Mouse (Mus musculus) fat pad, adult 2 months (tissue): Measurements from ENCODE around the gene Dpy30.

ENCODE experiments used
- DNase-seq: peaks from one replicate; pipeline ENCODE4 v3.0.0-alpha.2; 2011; ENCODE audit warnings: low read depth, low spot score; ENCODE audit errors: extremely low read depth

Gene Dpy30

DNA sequence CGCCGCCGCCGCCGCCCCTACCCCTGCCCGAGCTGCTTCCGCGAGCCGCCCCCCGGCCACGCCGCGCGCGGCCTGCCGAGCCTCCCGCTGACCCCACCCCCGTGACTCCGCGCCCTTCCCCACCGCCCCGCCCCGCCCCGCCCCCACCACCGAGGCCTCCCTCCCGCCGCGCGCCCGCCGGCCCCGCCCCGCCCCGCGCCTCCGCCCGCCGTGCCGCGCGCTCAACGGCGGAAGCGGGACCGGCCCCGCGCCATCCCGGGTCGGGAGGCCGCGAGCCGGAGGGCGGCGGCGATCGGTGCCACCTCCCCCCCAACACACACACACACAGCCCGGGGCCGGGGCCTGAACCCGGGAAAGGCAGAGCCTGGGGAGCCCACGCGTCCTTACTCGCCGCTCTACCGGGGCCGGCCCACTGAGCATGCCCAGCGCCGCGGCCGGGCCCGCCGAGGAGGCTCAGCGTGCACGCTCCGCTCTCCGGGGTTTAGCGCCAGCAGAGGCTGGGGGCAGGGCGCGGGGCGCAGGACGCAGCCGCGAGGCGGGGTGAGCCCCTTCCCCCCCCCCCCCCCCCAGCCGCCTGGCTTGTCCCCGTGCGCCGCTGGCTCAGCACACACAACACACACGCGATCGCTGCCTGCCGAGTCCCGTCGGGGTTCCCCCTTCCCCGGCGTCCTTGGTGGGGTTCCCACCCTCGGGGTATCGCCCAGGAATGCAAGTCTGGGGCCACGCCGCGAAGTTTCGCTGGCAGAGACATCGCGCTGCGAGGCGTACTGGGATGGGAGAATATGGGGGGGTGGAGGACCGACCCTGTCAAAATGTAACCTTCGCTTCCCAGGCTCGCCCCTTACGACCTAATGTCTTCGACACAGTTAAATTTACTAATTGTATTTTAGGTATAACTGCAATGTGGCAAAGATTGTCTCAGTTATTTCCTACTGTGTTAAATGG lies 28.4 kb downstream of the Dpy30 start, which contains the start of gene Memo1:
TSS of gene Memo1 (minus strand) at position 496 of the 945 bp plus-strand sequence.
- DNase-seq, result no peak

DNA sequence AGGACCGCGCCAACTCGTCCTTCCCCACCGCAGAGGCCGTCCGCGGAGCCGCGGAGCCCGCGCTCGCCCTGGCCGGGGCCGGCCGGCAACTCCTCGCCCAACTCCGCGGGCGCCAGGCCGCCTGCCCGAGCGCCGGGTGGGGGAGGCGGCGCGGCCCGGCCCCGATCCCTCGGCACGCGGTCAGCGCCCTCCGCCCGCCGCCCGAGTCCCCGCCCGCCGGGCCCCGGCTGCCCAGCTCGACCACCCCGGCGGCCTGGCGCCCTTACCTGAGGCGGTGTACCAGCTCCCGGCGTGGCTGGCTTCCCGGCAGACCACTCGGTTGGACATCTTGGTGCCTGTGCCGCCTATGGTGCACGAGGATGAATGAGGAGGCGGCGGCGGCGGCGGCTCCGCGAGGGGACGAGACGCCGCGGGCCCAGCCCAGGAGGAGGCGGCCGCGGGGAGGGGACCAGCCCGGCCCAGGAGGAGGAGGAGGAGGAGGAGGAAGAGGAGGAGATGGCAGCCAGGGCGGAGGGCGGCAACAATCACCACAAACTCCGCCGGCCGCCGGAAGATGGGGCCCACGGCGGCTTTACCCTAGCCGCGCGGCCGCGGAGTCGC lies 29.2 kb downstream of the Dpy30 start:
- DNase-seq, result no peak

DNA sequence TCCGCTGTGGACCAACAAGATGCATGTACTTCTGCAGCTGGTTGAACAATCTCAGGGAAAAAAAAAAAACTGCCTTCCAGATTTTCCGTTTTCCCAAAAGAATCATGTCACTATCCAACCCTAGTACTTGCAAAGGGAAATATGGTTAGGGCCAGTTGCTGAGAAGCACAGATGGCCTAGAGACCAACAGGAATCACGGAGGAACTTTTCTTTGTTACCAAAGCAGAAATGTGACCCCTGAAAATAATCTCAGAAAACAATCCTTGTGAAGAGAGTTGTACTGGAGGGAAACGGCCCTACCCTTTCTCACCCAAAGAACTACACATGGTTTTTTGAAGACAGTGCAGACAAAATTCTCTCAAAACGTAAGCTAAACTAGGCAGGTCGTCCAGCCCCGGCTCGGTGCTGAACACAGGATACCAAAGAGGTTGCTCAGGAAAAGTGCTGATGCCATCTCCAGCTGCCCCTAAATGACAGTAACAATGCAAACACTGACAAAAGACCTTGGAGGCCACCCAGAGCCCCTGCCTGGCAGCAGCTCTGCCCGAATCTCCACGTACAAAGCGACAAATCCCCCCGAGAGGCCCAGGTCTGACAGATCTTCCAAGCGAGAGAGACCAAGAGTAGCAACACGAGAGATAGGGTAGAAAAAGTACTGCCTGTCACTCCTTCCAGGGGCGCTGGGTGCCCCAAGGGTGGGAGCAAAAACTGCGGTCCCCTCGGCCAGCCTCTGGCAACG lies 29.9 kb downstream of the Dpy30 start:
- DNase-seq, result no peak

DNA sequence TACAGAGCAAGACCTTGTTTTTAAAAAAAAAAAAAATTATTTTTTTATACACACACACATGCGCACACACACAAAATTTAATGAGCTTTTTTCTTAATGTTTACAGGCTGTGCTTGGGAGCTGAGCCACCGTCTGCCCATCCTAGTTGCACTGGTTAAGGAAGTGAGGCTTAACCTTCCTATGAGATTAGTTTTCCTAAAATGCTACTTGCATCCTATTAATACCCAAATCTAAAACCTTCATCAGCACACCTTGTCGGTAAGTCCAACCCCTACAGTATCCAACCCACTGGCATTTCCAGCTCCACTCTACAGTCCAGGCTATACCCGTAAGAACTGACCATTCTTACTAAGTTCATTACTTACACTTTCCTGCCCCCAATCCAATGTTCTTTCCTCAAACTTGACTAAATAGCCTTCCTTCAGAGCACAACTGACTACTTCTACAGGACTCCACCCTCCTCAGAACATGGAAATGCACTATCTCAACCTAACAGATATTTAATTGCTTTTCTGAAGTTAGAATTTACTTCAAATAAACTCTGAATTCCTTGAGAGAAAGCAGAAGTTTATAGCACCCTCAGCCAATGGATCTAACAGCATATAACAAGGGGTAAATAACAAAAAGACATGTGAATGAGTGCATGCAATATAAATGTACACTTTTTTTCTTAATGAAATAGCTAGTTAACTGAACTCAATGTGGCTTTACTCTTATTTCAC lies 31.9 kb downstream of the Dpy30 start:
- DNase-seq, result no peak

DNA sequence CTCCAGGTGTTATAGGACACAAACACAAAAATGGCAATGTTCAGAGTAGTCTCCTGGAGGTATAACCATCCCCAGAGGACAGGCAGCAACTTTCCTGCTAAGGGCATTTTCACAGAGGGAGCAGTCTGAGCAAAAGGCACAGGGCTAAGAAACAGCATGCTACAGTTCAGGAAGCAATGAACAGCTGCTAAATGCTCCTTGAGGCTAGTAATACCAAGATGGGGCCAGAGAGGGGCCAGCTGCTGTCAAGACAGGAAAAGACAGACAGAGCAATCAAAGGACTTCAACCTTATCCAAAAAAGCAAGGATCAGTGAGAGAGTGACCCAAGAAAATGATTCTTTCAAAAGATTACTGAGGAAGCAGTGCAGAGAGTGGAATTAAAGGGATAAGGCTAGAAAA lies 32.9 kb downstream of the Dpy30 start:
- no peak for DNase-seq

DNA sequence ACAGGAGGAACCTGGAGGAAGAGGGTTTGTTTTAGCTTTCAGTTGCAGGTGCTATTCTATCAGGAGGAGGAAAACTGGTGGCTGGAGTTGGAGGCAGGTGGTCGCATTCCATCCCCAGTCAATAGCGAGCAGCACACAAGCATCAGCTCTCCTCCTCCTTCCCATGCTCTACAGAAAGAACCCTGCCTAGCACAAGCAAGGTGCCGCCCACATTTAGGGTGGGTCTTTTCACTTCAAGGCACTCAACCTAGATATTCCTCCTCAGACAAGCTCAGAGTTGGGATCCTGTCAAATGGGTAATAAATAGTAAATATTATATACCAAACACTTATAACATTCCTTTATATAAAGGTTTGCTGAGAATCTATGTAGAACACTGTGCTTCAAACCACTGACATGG lies 33.5 kb downstream of the Dpy30 start:
- no peak for DNase-seq

DNA sequence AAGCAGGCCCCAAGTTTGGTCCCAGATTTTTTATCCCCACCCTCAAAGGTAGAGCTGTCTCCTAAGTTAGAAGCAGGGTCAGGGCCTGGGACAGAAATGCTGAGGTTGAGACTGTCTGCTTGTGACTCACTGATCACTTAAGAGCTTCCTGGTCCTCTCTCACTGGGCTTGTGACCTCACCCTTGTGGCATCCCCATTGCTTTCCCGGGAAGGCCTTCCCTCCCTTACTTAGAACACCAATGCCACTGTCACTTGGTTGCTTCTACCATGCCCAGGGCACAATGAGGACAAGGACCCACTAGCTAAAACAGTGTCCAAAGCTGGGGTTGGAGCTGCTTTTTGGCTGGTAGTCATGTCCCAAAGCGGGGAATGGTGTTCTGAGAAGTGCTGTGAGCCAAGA lies 35.1 kb downstream of the Dpy30 start:
- no peak for DNase-seq

DNA sequence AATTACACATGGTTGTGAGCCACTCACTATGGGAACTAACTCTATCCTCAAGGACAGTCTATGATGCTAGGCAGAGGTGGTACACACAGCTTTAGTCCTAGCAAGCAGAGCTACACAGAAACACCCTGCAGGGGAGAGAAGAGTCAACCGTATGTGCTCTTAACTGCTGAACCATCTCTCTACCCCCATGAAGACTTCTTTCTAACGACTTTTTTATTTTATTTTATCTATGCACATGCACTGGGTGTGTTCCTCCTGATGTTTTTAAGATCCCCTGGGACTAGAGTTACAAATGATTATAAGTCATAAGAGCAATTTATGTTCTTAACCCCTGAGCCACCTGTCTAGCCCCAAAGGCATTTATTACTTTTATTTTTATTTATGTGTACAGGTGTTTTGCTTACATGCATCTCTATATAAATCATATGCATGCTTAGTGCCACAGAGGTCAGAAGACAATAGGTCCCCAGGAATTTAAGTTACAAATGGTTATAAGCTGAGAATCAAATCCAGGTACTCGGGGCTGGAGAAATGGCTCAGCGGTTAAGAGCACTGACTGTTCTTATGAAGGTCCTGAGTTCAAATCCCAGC lies 37.5 kb downstream of the Dpy30 start:
- no peak for DNase-seq

DNA sequence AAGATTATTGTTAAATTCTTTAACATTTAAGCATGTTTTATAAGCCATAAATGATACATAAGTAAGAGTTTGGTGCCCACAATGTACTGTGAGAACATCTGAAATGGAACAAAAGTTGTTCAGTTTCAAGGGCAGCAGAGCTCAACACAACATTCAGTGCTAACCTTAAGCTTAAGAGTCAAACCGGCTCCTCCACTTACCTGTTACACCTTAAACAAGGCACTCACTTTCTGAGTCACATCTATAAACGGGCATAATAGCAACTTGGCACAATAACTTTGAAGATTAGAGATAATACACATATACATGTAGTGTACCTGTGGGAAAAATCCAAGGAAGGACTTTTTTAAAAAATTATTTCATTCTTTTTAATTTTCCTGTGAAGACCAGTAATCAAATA lies 38.0 kb downstream of the Dpy30 start:
- peak; percentile 55 for DNase-seq

DNA sequence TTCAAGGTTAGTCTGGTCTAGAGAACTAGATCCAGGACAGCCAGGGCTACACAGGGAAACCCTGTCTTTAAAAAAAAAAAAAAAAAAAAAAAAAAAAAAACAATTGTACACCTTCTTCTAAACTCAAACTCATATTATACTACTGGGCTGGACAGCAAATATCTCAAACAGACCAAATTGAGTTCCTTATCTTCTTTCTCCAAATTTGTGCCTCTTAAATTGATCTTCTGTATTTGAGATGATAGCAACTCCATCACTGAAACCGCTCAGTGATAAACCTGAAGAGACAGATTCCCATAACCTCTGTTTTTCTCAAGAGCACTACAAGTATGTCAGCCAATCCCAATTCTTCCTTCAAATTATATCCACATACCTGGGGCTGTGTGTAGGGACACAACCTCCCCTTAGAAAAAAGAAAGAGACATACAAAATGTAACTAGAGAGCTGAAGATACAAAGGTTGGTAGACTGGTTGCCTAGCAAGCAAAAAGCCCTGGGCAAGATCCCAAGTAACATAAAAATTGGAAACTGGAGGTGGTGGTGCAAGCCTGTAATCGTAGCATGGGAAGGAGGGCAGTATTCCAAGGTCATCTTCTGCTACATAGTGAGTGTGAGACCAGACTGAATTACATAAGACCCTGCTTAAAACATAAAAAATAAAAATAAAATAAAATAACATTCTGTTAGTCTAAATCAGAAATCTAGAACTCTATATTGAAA lies 39.2 kb downstream of the Dpy30 start:
- peak; percentile 45 for DNase-seq

DNA sequence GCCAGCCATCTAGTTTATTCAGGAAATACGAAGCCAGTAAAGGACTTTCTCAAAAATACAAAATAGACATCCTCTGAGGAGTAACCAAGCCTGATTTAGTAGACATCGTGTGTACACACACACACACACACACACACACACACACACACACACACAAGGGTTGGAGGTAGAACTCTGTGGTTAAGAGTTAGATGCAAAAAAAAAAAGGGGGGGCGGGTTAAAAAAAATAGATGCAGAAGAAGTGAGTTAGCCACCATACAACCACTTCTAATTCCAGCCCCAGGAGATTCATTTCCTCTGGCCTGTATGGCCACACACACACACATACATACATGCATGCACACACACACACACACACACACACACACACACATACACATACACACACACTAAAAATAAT lies 41.7 kb downstream of the Dpy30 start:
- DNase-seq, result no peak

DNA sequence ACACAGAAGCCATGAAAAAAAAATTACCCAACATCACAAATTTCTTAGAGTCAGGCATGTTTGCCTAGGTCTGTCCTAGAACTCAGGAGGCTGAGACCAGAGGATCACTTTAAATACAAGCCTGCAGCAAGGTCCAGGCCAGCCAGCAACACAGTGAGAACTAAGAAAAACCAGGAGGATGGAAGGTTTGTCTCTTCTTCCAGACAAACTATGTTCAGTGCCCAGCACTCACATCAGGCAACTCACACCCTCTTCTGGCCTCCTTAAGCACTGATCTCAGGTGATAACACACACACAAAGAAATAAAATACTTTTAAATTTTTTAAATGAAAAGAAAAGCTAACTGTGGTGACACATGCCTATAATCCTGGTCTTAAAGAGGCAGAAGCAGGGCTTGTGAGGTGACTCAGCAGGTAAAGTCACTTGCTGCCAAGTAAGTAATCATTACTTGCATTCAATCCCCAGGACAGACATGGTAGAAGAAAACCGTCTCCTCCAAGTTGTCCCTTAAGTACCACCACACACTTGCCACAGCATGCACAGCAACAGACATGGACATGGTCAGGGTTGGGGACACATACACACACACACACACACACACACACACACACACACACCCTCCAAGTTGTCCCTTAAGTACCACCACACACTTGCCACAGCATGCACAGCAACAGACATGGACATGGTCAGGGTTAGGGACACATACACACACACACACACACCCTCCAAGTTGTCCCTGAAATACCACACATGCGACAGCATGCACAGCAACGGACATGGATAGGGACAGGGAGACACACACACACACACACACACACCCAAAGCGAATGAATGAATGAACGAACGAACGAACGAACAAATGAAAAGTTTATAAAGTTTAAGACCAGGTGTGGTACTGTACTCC lies 44.5 kb downstream of the Dpy30 start:
- peak; percentile 31 for DNase-seq

DNA sequence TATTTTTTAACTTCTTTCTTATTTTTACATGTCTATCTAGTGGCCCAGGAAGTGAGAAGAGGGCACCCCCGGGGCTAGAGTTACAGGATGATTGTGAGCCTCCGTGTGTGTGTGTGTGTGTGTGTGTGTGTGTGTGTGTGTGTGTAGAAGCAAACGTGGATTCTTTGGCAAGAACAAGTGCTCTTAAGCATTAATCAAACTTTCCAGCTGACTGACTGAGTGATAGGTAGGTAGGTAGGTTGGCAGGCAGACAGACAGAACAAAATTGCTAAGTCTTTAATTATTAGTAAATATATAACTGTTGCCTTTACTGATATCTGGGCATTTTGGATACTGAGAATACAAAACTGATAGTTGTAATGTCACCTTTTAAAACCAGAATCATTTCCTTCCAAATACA lies 49.3 kb downstream of the Dpy30 start:
- DNase-seq, result no peak

DNA sequence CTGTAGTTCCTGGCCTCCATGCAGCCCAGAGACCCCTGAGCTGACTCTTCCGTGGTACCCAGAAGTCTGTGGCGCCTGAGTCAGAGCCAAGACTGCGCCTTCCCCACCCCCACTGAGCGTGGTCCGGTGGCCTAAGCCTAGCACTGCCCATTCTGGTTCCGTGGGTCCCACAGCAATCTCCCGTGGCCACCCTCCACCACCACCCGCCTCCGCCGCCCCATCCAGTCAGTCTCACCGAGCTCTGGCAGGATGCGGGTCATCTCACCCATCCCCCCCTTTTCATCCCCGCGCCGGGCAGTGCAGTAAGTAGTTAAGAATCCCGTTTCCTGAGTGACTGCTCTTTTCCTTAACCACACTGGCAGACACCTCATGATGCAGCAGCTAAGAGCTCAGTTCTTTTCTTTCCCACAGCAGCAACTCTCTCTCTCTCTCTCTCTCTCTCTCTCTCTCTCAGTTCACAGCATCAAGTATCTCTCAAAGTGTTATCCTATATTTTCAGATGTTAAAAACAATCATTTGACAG lies 51.0 kb downstream of the Dpy30 start:
- no peak for DNase-seq

DNA sequence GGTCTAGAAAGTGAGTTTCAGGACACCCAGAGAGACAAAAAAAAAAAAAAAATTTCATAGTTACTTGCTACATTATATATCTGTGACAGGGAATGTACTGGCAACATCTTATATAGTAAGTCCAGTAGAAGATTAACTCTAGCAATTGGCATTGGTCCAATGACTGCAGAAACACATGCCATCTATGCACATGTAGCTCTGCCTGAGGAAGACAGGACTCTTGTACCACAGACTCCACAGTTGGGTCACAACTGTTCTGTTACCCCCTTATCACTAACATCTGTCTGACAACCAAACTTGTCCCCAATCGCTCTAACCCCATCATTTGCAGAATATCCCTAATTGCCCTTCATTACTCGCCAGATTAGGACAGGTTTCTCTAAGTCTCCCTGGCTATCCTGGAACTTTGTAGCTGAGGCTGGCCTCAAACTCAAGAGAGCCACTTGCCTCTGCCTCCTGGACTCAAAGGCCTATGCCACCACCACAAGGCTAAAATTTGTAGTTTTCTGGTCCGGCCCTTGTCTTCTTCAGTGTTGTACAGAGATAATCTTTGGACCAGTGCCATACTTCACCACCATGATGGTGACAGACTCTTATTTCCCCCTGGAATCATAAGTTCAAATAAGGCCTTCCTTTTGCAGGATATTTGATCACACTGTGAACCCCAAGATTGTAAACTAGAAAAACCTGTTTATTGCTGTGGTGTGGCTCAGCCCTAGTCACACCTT lies 52.0 kb downstream of the Dpy30 start:
- no peak for DNase-seq

DNA sequence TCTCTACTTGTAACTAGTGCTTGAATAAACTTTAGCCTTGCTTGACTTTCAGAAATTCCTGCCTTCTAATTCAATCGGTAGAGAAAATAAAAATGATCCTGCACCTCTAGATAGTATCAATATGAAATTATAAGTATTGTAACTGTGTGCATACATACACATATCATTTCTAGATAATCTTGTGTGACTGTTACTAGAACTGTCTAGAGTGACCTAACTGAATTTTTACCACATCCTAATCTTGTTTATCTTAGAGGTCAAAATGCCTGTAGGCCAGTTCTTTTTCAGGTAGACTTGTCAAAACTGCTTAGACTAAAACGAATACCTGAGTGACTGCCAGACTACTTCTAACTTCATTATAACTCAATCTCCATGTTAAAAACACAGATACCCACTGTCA lies 53.5 kb downstream of the Dpy30 start:
- no peak for DNase-seq

DNA sequence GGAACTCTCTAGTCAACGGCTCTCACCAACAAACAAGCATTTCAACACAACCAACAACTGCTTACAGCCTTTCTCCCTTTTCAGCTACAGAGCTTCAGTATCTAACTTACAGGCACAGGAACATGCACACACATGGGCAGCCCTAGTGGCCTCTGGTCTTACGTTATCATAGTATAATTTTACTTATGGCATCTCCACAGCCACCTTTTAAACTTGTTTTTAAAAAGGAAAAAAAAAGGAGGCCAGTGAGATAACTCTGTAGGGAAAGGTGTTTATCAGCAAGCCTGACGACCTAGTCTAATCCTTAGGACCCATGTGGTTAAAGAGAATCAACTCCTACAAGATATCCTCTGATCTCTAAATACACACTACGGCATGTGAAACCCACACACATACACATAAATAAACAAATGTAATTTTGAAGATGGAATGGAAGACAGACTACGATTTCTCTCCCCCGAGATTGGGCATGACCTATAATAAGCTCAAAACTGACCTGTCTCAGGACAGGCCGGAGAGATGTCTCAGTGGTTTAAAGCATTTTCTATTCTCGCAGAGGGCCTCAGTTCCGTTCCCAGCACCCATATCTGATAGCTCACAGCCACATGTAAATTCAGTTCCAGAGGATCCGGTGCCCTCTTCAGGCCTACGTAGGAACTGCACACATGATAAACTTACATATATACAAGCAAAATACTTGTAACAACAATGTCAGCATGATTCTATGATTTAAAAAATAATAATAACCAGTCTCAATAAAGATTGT lies 56.1 kb downstream of the Dpy30 start:
- DNase-seq, result no peak
